Mouse (Mus musculus): ENCODE measurements around the gene Med13l.

Med13l gene

GRCm38 (mm10) chr5:118655966-118656365 is 95.5 kb downstream of the Med13l start:
- DNase-seq (ENCODE audit: low spot score in 2 of 2): no peak

- DNase-seq (ENCODE audit: low spot score in 2 of 2): no peak
Measured at GRCm38 (mm10) chr5:118658256-118658837, 97.9 kb downstream of the Med13l start.

GRCm38 (mm10) chr5:118659713-118660112 is 99.2 kb downstream of the Med13l start:
- no peak for DNase-seq (ENCODE audit: low spot score in 2 of 2)

- DNase-seq (ENCODE audit: low spot score in 2 of 2): no peak
Measured at GRCm38 (mm10) chr5:118661751-118662150, 101.3 kb downstream of the Med13l start.

GRCm38 (mm10) chr5:118663999-118664398 is 103.5 kb downstream of the Med13l start:
- no peak for DNase-seq (ENCODE audit: low spot score in 2 of 2)

- no peak for DNase-seq (ENCODE audit: low spot score in 2 of 2)
Measured at GRCm38 (mm10) chr5:118665023-118665422, 104.5 kb downstream of the Med13l start.

GRCm38 (mm10) chr5:118666437-118667207 is 106.1 kb downstream of the Med13l start:
- DNase-seq (ENCODE audit: low spot score in 2 of 2): no peak

- no peak for DNase-seq (ENCODE audit: low spot score in 2 of 2)
Measured at GRCm38 (mm10) chr5:118667863-118668262, 107.4 kb downstream of the Med13l start.

- no peak for DNase-seq (ENCODE audit: low spot score in 2 of 2)
Measured at GRCm38 (mm10) chr5:118668931-118669330, 108.5 kb downstream of the Med13l start.

GRCm38 (mm10) chr5:118672111-118672510 is 111.6 kb downstream of the Med13l start:
- no peak for DNase-seq (ENCODE audit: low spot score in 2 of 2)

GRCm38 (mm10) chr5:118673859-118674258 is 113.4 kb downstream of the Med13l start:
- DNase-seq (ENCODE audit: low spot score in 2 of 2): no peak

- DNase-seq (ENCODE audit: low spot score in 2 of 2): no peak
Measured at GRCm38 (mm10) chr5:118674321-118674720, 113.8 kb downstream of the Med13l start.

GRCm38 (mm10) chr5:118675697-118676096 is 115.2 kb downstream of the Med13l start:
- DNase-seq (ENCODE audit: low spot score in 2 of 2): no peak

- DNase-seq (ENCODE audit: low spot score in 2 of 2): no peak
Measured at GRCm38 (mm10) chr5:118676151-118676918, 115.9 kb downstream of the Med13l start.

GRCm38 (mm10) chr5:118679283-118679835 is 118.9 kb downstream of the Med13l start:
- no peak for DNase-seq (ENCODE audit: low spot score in 2 of 2)

- DNase-seq (ENCODE audit: low spot score in 2 of 2): no peak
Measured at GRCm38 (mm10) chr5:118680853-118681252, 120.4 kb downstream of the Med13l start.

- DNase-seq (ENCODE audit: low spot score in 2 of 2): no peak
Measured at GRCm38 (mm10) chr5:118682007-118682406, 121.5 kb downstream of the Med13l start.

- no peak for DNase-seq (ENCODE audit: low spot score in 2 of 2)
Measured at GRCm38 (mm10) chr5:118685145-118685544, 124.7 kb downstream of the Med13l start.

GRCm38 (mm10) chr5:118686021-118686420 is 125.5 kb downstream of the Med13l start:
- no peak for DNase-seq (ENCODE audit: low spot score in 2 of 2)

GRCm38 (mm10) chr5:118688886-118689835 is 128.7 kb downstream of the Med13l start:
- DNase-seq (ENCODE audit: low spot score in 2 of 2): no peak

All from urinary bladder, postnatal 4 days (tissue).